Mouse (Mus musculus) kidney, postnatal 0 days (tissue): ENCODE measurements around the gene Kcnj14. TPM values are rescaled to one million over a fixed set of nuclear protein-coding genes. Genes with fewer than 3 reads are reported as not detected.

Source experiments
- ATAC-seq: fragments of 200-750 bp; cut with Nextera tagmentation; replicated peaks from 2 replicates; pipeline ENCODE4 v1.8.0; 2017; ENCODE audit warnings: low read depth, moderate number of reproducible peaks, moderate TSS enrichment, moderate library complexity; ENCODE audit not compliant: low FRiP score
- DNase-seq: peaks from one replicate; pipeline ENCODE4 v3.0.0-alpha.2; 2016; ENCODE audit warnings: low spot score
- H3K27ac ChIP-seq: fragments of 300-500 bp; sonication (generic); 2 replicates; pipeline ENCODE4 v1.5.1; 2014; ENCODE audit warnings: mild to moderate bottlenecking
- H3K27me3 ChIP-seq: fragments of 300-500 bp; sonication (generic); 2 replicates; pipeline ENCODE4 v1.6.1; 2014; ENCODE audit warnings: low read length, mixed read lengths; ENCODE audit not compliant: insufficient read depth
- H3K36me3 ChIP-seq: fragments of 300-500 bp; sonication (generic); 2 replicates; pipeline ENCODE4 v1.6.1; 2014; ENCODE audit warnings: low read length, mixed read lengths; ENCODE audit not compliant: insufficient read depth
- H3K4me1 ChIP-seq: fragments of 300-500 bp; sonication (generic); replicated peaks from 2 replicates; pipeline ENCODE4 v1.6.1; 2014; ENCODE audit warnings: antibody characterized with exemption, low read length, mixed read lengths; ENCODE audit not compliant: insufficient read depth
- H3K4me2 ChIP-seq: fragments of 300-500 bp; sonication (generic); 2 replicates; pipeline ENCODE4 v1.6.1; 2014; ENCODE audit warnings: mild to moderate bottlenecking, low read length, moderate library complexity, mixed read lengths
- H3K4me3 ChIP-seq: fragments of 300-500 bp; sonication (generic); replicated peaks from 2 replicates; pipeline ENCODE4 v1.5.1; 2014; ENCODE audit warnings: low read depth, low read length
- H3K9ac ChIP-seq: fragments of 300-500 bp; sonication (generic); 2 replicates; pipeline ENCODE4 v1.6.1; 2014; ENCODE audit warnings: low read depth, low read length
- H3K9me3 ChIP-seq: fragments of 300-500 bp; sonication (generic); replicated peaks from 2 replicates; pipeline ENCODE4 v1.6.1; 2016; ENCODE audit warnings: low read length, inconsistent platforms, mixed read lengths
- CTCF ChIP-seq: IDR thresholded peaks from 2 replicates; pipeline ENCODE4 v1.5.1; 2016; ENCODE audit warnings: antibody characterized with exemption, low read depth, mild to moderate bottlenecking, moderate library complexity
- WGBS: fragments of 180-500 bp; shearing (Covaris S2); extraction: QIAGEN DNeasy Blood & Tissue Kit; methylation state at CpG from one replicate; pipeline ENCODE4 v1.1.7; 2014; 5-methylcytosine and 5-hydroxymethylcytosine counted together
- polyA plus RNA-seq: library from polyadenylated mRNA; unstranded; fragments of >200 nt; fragmentation: Nextera tagmentation; extraction: Ambion mirVana; gene quantifications from 2 replicates; pipeline ENCODE4 v1.2.1, GENCODE M21; 2015

Kcnj14 gene
- polyA plus RNA-seq, 1 experiment from 2014 or later = 0.80 TPM

GRCm38 (mm10) chr7:45856950-45857901 lies 32.6 kb upstream of the Kcnj14 start:
- H3K27ac ChIP-seq = no peak overlapping the region
- H3K27me3 ChIP-seq = 0 out of 2 replicates have a peak, but pooled peaks cover 4% of the 10 kb centered on the region
- whole genome bisulfite sequencing = 5% methylated on average over 29 of the region's 30 CpGs
- H3K4me2 ChIP-seq = peak overlapping the region; percentile 63
- peak overlapping the region; percentile 14; the same call in 1 of the 2 replicates for H3K9ac ChIP-seq
- no peaks in the 10 kb centered on the region for H3K9me3 ChIP-seq
- H3K4me1 ChIP-seq = 0 out of 2 replicates have a peak, but pooled peaks cover 6% of the 10 kb centered on the region
- DNase-seq (no peak), ATAC-seq (peak; percentile 14; the same call in 1 of the 2 replicates)
- no peaks in the 10 kb centered on the region for H3K36me3 ChIP-seq
- TF ChIP-seq CTCF = no peak
- peak overlapping the region; percentile 25 for H3K4me3 ChIP-seq

GRCm38 (mm10) chr7:45853089-45853488 lies 28.5 kb upstream of the Kcnj14 start:
- Histone ChIP-seq H3K4me2 (no peak overlapping the region), H3K36me3 (no peaks in the 10 kb centered on the region), H3K4me1 (0 out of 2 replicates have a peak, but pooled peaks cover 6% of the 10 kb centered on the region), H3K27me3 (no peaks in the 10 kb centered on the region), H3K9me3 (no peaks in the 10 kb centered on the region), H3K27ac (no peak overlapping the region), H3K9ac (no peak overlapping the region), H3K4me3 (no peak overlapping the region)
- DNase-seq (no peak), ATAC-seq (no peak)
- no peak for TF ChIP-seq CTCF
- WGBS = 73% methylated on average over 12 of the region's 12 CpGs

- no peaks in the 10 kb centered on the region for H3K9me3 ChIP-seq
- no peak for ATAC-seq
- H3K4me1 ChIP-seq = no peaks in the 10 kb centered on the region
Measured at GRCm38 (mm10) chr7:45850661-45851060, 26.1 kb upstream of the Kcnj14 start.

GRCm38 (mm10) chr7:45848447-45849027 lies 24.0 kb upstream of the Kcnj14 start:
- WGBS = 18% methylated on average over 6 of the region's 6 CpGs
- Histone ChIP-seq H3K9ac (no peak overlapping the region), H3K4me3 (no peak overlapping the region), H3K27me3 (no peaks in the 10 kb centered on the region), H3K4me1 (no peaks in the 10 kb centered on the region), H3K27ac (no peak overlapping the region), H3K36me3 (no peaks in the 10 kb centered on the region), H3K9me3 (no peaks in the 10 kb centered on the region), H3K4me2 (no peak overlapping the region)
- TF ChIP-seq CTCF = no peak
- DNase-seq = no peak
- no peak for ATAC-seq

More at GRCm38 (mm10) chr7:45850661-45851060, 26.1 kb upstream of the Kcnj14 start:
- TF ChIP-seq CTCF = no peak
- H3K27ac ChIP-seq = no peak overlapping the region
- no peak overlapping the region for H3K4me2 ChIP-seq
- H3K9ac ChIP-seq = no peak overlapping the region
- H3K36me3 ChIP-seq = no peaks in the 10 kb centered on the region
- no peaks in the 10 kb centered on the region for H3K27me3 ChIP-seq
- no peak overlapping the region for H3K4me3 ChIP-seq
- no peak for DNase-seq
- 71% methylated on average over 3 of the region's 3 CpGs for WGBS

- ATAC-seq = no peak
- no peak overlapping the region for H3K27ac ChIP-seq
- 88% methylated on average over 10 of the region's 10 CpGs for WGBS
- TF ChIP-seq CTCF = no peak
- H3K27me3 ChIP-seq = no peaks in the 10 kb centered on the region
- no peak overlapping the region for H3K4me2 ChIP-seq
- H3K9ac ChIP-seq = no peak overlapping the region
- H3K4me3 ChIP-seq = no peak overlapping the region
- H3K4me1 ChIP-seq = no peaks in the 10 kb centered on the region
- no peaks in the 10 kb centered on the region for H3K36me3 ChIP-seq
- no peak for DNase-seq
- H3K9me3 ChIP-seq = no peaks in the 10 kb centered on the region
Measured at GRCm38 (mm10) chr7:45842950-45843744, 18.6 kb upstream of the Kcnj14 start.

GRCm38 (mm10) chr7:45833924-45834323 lies 9.3 kb upstream of the Kcnj14 start:
- ATAC-seq = no peak
- Histone ChIP-seq H3K36me3 (peaks cover under 1% of the 10 kb centered on the region; the same call in 1 of the 2 replicates), H3K27ac (no peak overlapping the region), H3K4me3 (peak overlapping the region; percentile 29), H3K9ac (peak overlapping the region; percentile 47), H3K9me3 (no peaks in the 10 kb centered on the region), H3K27me3 (peaks cover 33% of the 10 kb centered on the region), H3K4me2 (peak overlapping the region; percentile 55), H3K4me1 (peaks cover 20% of the 10 kb centered on the region)
- DNase-seq = no peak
- 7% methylated on average over 13 of the region's 31 CpGs for WGBS
- no peak for TF ChIP-seq CTCF
